Mouse (Mus musculus) stomach, postnatal 0 days (tissue): ENCODE measurements at regions not wholly inside any gene's neighbourhood (a gene's known extent, or its start where the extent isn't known, plus 50 kb on each side); places are given as distances from the start of the nearest gene placed in this dataset.

Experiments
- ATAC-seq: fragments of 200-750 bp; cut with Nextera tagmentation; 2 replicates; pipeline ENCODE4 v1.8.0; 2017; ENCODE audit not compliant: low FRiP score, low TSS enrichment
- DNase-seq: peaks from one replicate; pipeline ENCODE4 v3.0.0-alpha.2; 2016; ENCODE audit warnings: low spot score
- H3K27ac ChIP-seq: fragments of 300-500 bp; sonication (generic); replicated peaks from 2 replicates; pipeline ENCODE4 v1.5.1; 2014; ENCODE audit warnings: mild to moderate bottlenecking, control low read depth
- H3K27me3 ChIP-seq: fragments of 300-500 bp; sonication (generic); 2 replicates; pipeline ENCODE4 v1.6.1; 2014; ENCODE audit warnings: low read length; ENCODE audit not compliant: control insufficient read depth, insufficient read depth
- H3K36me3 ChIP-seq: fragments of 300-500 bp; sonication (generic); 2 replicates; pipeline ENCODE4 v1.6.1; 2014; ENCODE audit warnings: low read length, mixed read lengths; ENCODE audit not compliant: control insufficient read depth, insufficient read depth
- H3K4me1 ChIP-seq: fragments of 300-500 bp; sonication (generic); replicated peaks from 2 replicates; pipeline ENCODE4 v1.6.1; 2014; ENCODE audit warnings: antibody characterized with exemption; ENCODE audit not compliant: control insufficient read depth, insufficient read depth
- H3K4me2 ChIP-seq: fragments of 300-500 bp; sonication (generic); replicated peaks from 2 replicates; pipeline ENCODE4 v1.6.1; 2014; ENCODE audit warnings: low read depth, mild to moderate bottlenecking, control low read depth, moderate library complexity
- H3K4me3 ChIP-seq: fragments of 300-500 bp; sonication (generic); 2 replicates; pipeline ENCODE4 v1.5.1; 2014; ENCODE audit warnings: low read depth, low read length, control low read depth
- H3K9ac ChIP-seq: fragments of 300-500 bp; sonication (generic); 2 replicates; pipeline ENCODE4 v1.6.1; 2014; ENCODE audit warnings: mild to moderate bottlenecking, low read length, control low read depth, mixed read lengths
- H3K9me3 ChIP-seq: fragments of 300-500 bp; sonication (generic); 2 replicates; pipeline ENCODE4 v1.6.1; 2016; ENCODE audit warnings: low read length; ENCODE audit not compliant: control insufficient read depth
- CTCF ChIP-seq: IDR thresholded peaks from 2 replicates; pipeline ENCODE4 v1.5.1; 2016; ENCODE audit warnings: antibody characterized with exemption, low read depth, mild to moderate bottlenecking, moderate library complexity
- EP300 ChIP-seq: optimal IDR thresholded peaks from 2 replicates; pipeline ENCODE3; 2016; ENCODE audit warnings: antibody characterized with exemption
- WGBS: fragments of 180-500 bp; shearing (Covaris S2); extraction: QIAGEN DNeasy Blood & Tissue Kit; methylation state at CpG from one replicate; pipeline ENCODE4 v1.1.7; 2014; 5-methylcytosine and 5-hydroxymethylcytosine counted together

DNA sequence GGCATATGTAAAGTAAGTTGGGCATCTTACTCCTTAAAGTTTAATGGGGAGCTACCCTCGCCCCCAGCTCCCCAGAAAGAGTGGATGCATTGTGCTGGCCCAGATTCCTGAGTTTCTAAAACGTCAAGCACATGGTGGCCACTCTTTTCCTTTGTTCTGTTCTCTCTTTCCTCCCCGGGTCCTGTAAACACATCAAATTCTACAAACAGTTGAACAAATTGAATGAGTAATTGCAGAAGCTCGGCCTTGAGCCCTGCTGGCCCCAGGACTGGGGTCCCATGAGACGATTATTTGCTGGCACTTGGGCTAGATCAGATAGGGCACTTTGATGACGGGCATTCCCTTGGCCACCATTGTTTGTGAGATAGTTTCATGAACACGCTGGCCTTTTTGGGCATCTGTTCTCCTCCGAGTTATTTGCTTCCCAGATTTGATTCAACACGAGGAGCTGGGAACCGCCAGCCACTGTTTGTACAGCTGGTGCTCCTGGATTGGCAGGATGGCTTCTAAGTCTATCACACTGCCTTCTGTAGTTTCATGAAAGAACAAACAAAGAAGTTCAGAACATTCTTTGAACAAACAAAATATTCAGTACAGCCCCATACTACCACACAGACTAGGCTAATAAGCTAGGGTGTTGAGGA lies 257.5 kb upstream of the Msx2 start:
- peak; percentile 40; the same call in 1 of the 2 replicates for ATAC-seq
- no peak overlapping the region for H3K27ac ChIP-seq
- TF ChIP-seq EP300 (no peak), CTCF (no peak)
- H3K9ac ChIP-seq, result no peak overlapping the region
- H3K4me1 ChIP-seq, result no peaks in the 10 kb centered on the region
- no peaks in the 10 kb centered on the region for H3K27me3 ChIP-seq
- no peak overlapping the region for H3K4me2 ChIP-seq
- no peak overlapping the region for H3K4me3 ChIP-seq
- no peaks in the 10 kb centered on the region for H3K36me3 ChIP-seq
- 43% methylated on average over 10 of the region's 10 CpGs for WGBS
- peak; percentile 45 for DNase-seq
- H3K9me3 ChIP-seq, result no peaks in the 10 kb centered on the region

DNA sequence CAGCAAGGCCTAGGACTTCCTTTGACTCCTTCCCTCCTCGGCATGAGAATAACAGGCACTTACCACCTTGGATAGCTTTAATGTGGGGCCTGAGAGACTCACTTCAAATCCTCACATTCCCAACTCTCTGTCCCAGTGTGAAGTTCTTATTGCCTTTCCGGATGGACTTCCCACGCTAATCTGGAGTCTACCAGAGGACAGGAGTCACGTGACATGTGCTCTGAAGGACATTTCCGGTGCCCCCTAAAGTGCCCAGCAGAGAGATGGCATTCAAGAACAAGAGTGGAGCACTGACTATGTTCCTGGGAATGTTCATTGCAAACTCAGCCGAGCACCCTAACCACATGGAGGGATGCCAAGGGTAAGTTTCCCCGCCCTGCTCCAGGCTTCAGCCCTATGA lies 257.0 kb upstream of the Msx2 start:
- no peaks in the 10 kb centered on the region for H3K36me3 ChIP-seq
- no peaks in the 10 kb centered on the region; the same call in 1 of the 2 replicates for H3K27me3 ChIP-seq
- H3K9me3 ChIP-seq, result no peaks in the 10 kb centered on the region
- DNase-seq (no peak), ATAC-seq (no peak)
- no peak overlapping the region for H3K4me3 ChIP-seq
- WGBS, result 75% methylated on average over 7 of the region's 7 CpGs
- TF ChIP-seq EP300, result no peak
- TF ChIP-seq CTCF, result no peak
- H3K4me2 ChIP-seq, result no peak overlapping the region
- no peaks in the 10 kb centered on the region for H3K4me1 ChIP-seq
- no peak overlapping the region for H3K27ac ChIP-seq
- no peak overlapping the region for H3K9ac ChIP-seq

DNA sequence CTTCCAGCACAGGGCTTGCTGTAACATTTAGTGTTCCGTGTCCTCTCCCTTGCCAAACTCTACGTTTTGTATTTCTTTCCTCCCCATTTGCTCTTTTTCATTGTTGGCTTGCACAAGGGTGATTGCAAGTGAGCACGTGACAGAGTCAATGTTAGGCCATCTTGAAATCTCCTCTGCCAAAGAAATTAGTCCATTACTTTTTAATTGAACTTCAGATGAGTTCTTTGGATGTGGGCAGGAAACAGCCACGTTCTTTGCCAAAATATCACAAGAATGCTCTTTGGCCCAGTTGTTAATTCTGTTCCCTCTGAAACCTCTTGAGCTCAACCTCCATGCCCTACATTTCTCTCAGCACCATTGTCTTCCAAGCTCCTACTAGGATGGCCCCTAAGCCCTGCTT lies 253.2 kb upstream of the Msx2 start:
- Histone ChIP-seq H3K27ac (no peak overlapping the region), H3K27me3 (no peaks in the 10 kb centered on the region; the same call in 1 of the 2 replicates), H3K9ac (no peak overlapping the region), H3K4me1 (no peaks in the 10 kb centered on the region), H3K36me3 (no peaks in the 10 kb centered on the region), H3K9me3 (no peaks in the 10 kb centered on the region), H3K4me3 (no peak overlapping the region), H3K4me2 (no peak overlapping the region)
- 74% methylated on average over 4 of the region's 4 CpGs for WGBS
- no peak for TF ChIP-seq EP300
- no peak for TF ChIP-seq CTCF
- DNase-seq, result no peak
- ATAC-seq, result no peak

DNA sequence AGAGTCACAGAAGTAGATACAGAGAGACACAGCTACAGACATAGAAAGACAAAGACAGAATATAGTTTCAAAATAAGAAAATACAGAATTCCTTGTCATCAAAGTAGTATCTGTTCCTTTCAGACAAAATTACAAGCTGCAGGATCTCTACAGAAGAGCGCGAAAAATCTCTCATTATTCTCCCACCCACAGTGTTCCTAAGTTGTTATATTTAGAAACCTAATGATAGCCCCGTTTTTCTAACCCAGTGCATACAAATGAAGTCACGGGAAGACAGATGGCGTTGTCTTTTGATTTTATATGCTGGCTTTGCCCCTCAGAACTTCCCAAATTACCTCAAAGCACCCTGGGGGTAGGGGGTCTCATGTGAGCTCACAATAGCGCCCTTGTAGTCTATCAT lies 250.0 kb upstream of the Msx2 start:
- no peak for TF ChIP-seq EP300
- no peak for TF ChIP-seq CTCF
- Histone ChIP-seq H3K9me3 (no peaks in the 10 kb centered on the region), H3K36me3 (no peaks in the 10 kb centered on the region), H3K4me3 (no peak overlapping the region), H3K4me1 (no peaks in the 10 kb centered on the region), H3K27ac (no peak overlapping the region), H3K9ac (no peak overlapping the region), H3K4me2 (no peak overlapping the region), H3K27me3 (no peaks in the 10 kb centered on the region; the same call in 1 of the 2 replicates)
- DNase-seq (no peak), ATAC-seq (no peak)
- 73% methylated on average over 6 of the region's 6 CpGs for WGBS

DNA sequence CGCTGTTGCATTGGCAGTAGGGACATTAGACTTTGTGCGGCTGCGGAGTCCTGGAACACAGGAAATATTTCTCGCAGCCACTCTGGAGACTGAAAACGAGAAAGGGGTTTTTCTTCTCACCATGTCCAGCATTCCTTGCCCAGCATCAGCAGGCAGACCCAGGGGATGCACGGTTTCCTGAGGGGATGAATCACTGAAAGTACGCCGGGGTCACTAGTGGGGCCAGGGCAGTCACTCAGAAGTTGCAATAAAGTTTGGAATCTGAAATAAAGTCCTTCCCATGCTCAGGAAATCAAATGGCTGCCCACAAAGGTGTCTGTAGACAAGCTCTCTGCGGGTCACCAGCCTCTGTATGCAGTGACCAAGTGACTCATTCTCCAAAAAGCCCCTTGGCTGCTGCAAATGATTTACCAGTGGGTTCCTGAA lies 248.2 kb upstream of the Msx2 start:
- no peak for DNase-seq
- H3K4me2 ChIP-seq, result no peak overlapping the region

DNA sequence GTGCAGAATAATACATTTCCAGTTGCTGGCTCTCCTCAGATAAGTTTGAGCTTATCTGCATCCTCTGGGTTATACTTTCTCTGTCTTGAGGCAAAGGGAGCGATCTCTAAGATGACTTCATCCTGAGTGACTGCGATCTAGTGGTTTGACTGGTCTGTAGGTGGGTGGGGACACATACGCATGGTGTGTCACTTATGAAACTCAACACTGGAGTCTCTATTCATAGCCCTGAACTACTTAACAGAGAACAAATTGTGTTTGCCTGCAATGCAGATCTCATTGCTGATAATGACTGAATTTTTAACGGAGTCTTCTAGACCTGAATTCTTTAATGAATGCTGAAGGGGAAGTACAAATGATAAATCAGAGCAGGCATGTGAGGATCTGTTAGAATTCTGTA lies 244.7 kb upstream of the Msx2 start:
- Histone ChIP-seq H3K4me3 (no peak overlapping the region), H3K4me1 (no peaks in the 10 kb centered on the region), H3K9ac (no peak overlapping the region), H3K9me3 (no peaks in the 10 kb centered on the region), H3K27me3 (no peaks in the 10 kb centered on the region), H3K36me3 (no peaks in the 10 kb centered on the region), H3K4me2 (no peak overlapping the region), H3K27ac (no peak overlapping the region)
- DNase-seq (no peak), ATAC-seq (no peak; the same call in 1 of the 2 replicates)
- TF ChIP-seq EP300, result peak; percentile 55
- no peak for TF ChIP-seq CTCF
- 65% methylated on average over 4 of the region's 4 CpGs for WGBS

More for the DNA sequence above, 248.2 kb upstream of the Msx2 start:
- Histone ChIP-seq H3K27me3 (no peaks in the 10 kb centered on the region; the same call in 1 of the 2 replicates), H3K9me3 (no peaks in the 10 kb centered on the region), H3K4me1 (no peaks in the 10 kb centered on the region), H3K27ac (no peak overlapping the region), H3K4me3 (no peak overlapping the region), H3K9ac (no peak overlapping the region), H3K36me3 (no peaks in the 10 kb centered on the region)
- WGBS, result 60% methylated on average over 9 of the region's 9 CpGs
- TF ChIP-seq CTCF, result no peak
- ATAC-seq, result no peak
